Mouse (Mus musculus) liver, adult (tissue): ENCODE results near the gene Actbl2.
A peak's percentile ranks its signal among the peaks of the same experiment; 100 is the strongest.

ENCODE experiments used
- GATA4 ChIP-seq: IDR thresholded peaks from 2 replicates; pipeline ENCODE4 v1.6.1; 2014; ENCODE audit warnings: mild to moderate bottlenecking, low read length; ENCODE audit not compliant: insufficient replicate concordance

Gene Actbl2

GRCm38 (mm10) chr13:111254713-111255112 lies at the start of gene Actbl2:
Gene Actbl2, plus strand, starts transcription at chr13:111255013.
- TF ChIP-seq GATA4: no peak

GRCm38 (mm10) chr13:111210649-111211378 lies 44.0 kb upstream of the Actbl2 start:
- no peak for TF ChIP-seq GATA4

GRCm38 (mm10) chr13:111228768-111229167 lies 26.0 kb upstream of the Actbl2 start:
- TF ChIP-seq GATA4: no peak

- no peak for TF ChIP-seq GATA4
Measured at GRCm38 (mm10) chr13:111229541-111229940, 25.3 kb upstream of the Actbl2 start.

- no peak for TF ChIP-seq GATA4
Measured at GRCm38 (mm10) chr13:111232416-111232815, 22.4 kb upstream of the Actbl2 start.

- no peak for TF ChIP-seq GATA4
Measured at GRCm38 (mm10) chr13:111233356-111233755, 21.5 kb upstream of the Actbl2 start.

GRCm38 (mm10) chr13:111234573-111234972 lies 20.2 kb upstream of the Actbl2 start:
- peak; percentile 38; the same call in 1 of the 2 replicates for TF ChIP-seq GATA4

- no peak for TF ChIP-seq GATA4
Measured at GRCm38 (mm10) chr13:111235719-111236166, 19.1 kb upstream of the Actbl2 start.

GRCm38 (mm10) chr13:111236461-111236864 lies 18.4 kb upstream of the Actbl2 start:
- no peak for TF ChIP-seq GATA4

GRCm38 (mm10) chr13:111237296-111237695 lies 17.5 kb upstream of the Actbl2 start:
- no peak for TF ChIP-seq GATA4

- TF ChIP-seq GATA4: no peak
Measured at GRCm38 (mm10) chr13:111237865-111238465, 16.8 kb upstream of the Actbl2 start.

GRCm38 (mm10) chr13:111251106-111251505 lies 3.7 kb upstream of the Actbl2 start:
- no peak for TF ChIP-seq GATA4

- TF ChIP-seq GATA4: no peak
Measured at GRCm38 (mm10) chr13:111251795-111252194, 3.0 kb upstream of the Actbl2 start.

- no peak for TF ChIP-seq GATA4
Measured at GRCm38 (mm10) chr13:111258016-111258415, 3.2 kb downstream of the Actbl2 start.

- TF ChIP-seq GATA4: no peak
Measured at GRCm38 (mm10) chr13:111258424-111259092, 3.7 kb downstream of the Actbl2 start.

- no peak for TF ChIP-seq GATA4
Measured at GRCm38 (mm10) chr13:111259093-111259491, 4.3 kb downstream of the Actbl2 start.
